Mouse (Mus musculus) adrenal gland, adult 18-20 months (tissue): ENCODE measurements around the gene Prn. TPM values are rescaled to one million over a fixed set of nuclear protein-coding genes. Genes with fewer than 3 reads are reported as not detected.

Experiments
- DNase-seq, 2 experiments: peaks; one replicate each; pipeline ENCODE4 v3.0.0; 2021 to 2022; ENCODE audit warnings: low spot score in 2 of 2
- total RNA-seq, 2 experiments: library from RNA; stranded (reverse); gene quantifications; 1 replicate in 1 of 2; 2 replicates in 1 of 2; pipeline ENCODE4 v1.2.3; 2021

Gene Prn
- total RNA-seq, 2 experiments from 2014 or later = not detected

GRCm38 (mm10) chr2:131906266-131906665 is 3.5 kb upstream of the Prn start:
- no peak for DNase-seq

GRCm38 (mm10) chr2:131906846-131907245 is 2.9 kb upstream of the Prn start:
- DNase-seq = peak in 1 of 2 experiments; percentile 24

DNA sequence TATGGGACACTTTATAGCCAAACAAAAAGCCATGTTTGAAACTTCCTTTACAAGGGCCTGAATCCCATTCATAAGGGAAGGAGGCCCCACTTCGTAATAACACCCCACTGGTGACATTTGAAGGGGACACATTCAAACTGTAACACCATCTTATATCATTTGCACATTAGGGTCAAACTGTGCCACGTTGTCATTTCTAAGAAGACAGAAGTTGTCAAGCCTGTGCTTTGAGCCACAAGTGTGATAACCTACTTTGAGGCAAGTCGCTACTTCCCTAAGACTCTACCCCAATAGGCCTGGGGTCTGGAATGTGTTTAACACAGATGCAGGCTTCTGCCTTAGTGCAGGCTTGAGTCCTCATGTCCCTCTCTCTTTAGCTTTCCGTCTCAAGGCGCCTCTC is 2.4 kb upstream of the Prn start:
- no peak for DNase-seq

GRCm38 (mm10) chr2:131908351-131908861 is 1.4 kb upstream of the Prn start:
- DNase-seq = no peak

GRCm38 (mm10) chr2:131908906-131909305 is 851 bp upstream of the Prn start:
- no peak for DNase-seq

GRCm38 (mm10) chr2:131910847-131911246 is 1.1 kb downstream of the Prn start:
- no peak for DNase-seq

- no peak for DNase-seq
Observed at GRCm38 (mm10) chr2:131911341-131911740, 1.6 kb downstream of the Prn start.

- DNase-seq = no peak
Observed at GRCm38 (mm10) chr2:131912526-131913258, 2.9 kb downstream of the Prn start.

- no peak for DNase-seq
Observed at GRCm38 (mm10) chr2:131932275-131932902, 22.6 kb downstream of the Prn start.

- no peak for DNase-seq
Observed at GRCm38 (mm10) chr2:131933013-131933412, 23.3 kb downstream of the Prn start.

GRCm38 (mm10) chr2:131933598-131933997 is 23.8 kb downstream of the Prn start:
- DNase-seq = no peak

GRCm38 (mm10) chr2:131934243-131934642 is 24.5 kb downstream of the Prn start:
- DNase-seq = no peak

DNA sequence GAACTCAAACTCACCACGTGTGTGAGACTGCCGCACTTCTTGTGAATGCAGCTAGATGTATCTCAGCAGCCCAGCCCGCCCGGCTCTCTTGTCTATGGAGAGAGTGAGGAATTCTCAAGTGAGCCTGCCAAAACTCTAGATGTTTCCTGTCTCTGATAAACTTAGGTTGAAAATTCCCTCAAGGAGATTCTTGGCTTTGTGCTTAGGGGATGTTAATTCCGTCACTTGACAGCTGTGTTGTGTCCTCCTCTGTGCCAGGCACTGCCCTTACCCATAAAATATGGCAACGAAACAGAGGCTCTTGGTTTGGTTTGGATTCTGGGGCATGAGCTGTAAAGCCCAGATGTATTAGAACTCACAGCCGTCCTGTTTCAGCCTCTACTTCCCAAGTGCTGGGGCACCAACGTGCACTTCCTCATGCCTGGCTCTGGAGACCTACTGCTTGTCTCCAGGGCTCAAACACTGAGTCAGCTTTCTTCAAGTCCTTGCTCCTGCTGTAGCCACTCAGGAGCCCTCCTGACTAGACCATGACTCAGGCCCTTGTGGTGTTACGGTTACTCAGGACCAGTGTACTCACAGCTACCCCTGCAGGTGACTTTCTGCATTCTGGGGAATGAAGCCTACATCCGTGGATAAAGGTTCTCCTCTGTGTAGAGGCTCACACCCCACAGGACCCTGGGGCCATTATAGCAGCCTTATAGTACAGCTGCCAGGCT is 25.8 kb downstream of the Prn start:
- DNase-seq = peak; percentile 18 to 25

GRCm38 (mm10) chr2:131936410-131936809 is 26.7 kb downstream of the Prn start:
- no peak for DNase-seq

GRCm38 (mm10) chr2:131939404-131940111 is 29.8 kb downstream of the Prn start:
- DNase-seq = peak; percentile 39 to 58

- DNase-seq = no peak
Observed at GRCm38 (mm10) chr2:131940506-131940905, 30.7 kb downstream of the Prn start.

DNA sequence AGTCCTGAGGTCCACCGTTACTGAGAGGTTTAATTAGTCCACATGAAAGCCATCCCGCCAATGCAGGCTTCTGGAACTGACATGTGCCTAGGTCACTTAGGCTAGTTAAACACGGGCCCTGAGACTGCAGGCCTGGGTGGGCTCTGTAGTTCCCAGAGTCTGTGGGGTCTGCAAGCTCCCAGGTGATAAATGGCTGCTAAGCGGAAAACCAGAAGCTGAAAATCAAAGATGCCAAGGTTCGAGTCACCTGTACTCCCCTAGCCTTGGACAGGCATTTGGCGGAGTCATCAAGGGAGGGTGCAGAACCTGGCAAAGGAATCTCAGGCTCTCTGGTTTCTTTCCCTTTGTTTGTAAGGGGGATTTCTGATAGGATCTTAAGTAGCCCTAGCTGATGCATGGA is 31.7 kb downstream of the Prn start:
- peak in 1 of 2 experiments; percentile 10 for DNase-seq

DNA sequence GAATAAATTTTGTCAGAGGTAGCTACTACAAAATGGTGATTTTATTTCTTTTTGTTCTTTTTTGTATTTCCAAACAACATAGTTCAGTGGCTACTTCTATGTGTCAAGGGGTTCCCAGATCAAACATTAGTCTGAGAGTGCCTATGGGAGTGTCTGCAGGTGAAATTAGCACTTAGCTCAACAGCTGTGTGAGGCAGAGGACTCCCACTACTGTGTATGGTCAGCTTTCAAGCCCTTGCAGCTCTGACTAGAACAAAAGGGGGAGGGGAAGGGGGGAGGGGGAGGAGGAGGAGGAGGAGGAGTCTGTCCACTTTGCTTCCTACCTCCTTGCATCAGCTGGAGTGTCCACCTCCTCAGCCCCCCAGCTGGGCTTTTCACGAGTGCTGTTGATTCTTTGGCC is 34.6 kb downstream of the Prn start:
- peak in 1 of 2 experiments; percentile 4 for DNase-seq

GRCm38 (mm10) chr2:131945225-131945624 is 35.5 kb downstream of the Prn start:
- peak in 1 of 2 experiments; percentile 3 for DNase-seq

GRCm38 (mm10) chr2:131945765-131946164 is 36.0 kb downstream of the Prn start:
- DNase-seq = peak in 1 of 2 experiments; percentile 3

- DNase-seq = peak in 1 of 2 experiments; percentile 14
Observed at GRCm38 (mm10) chr2:131946351-131946750, 36.6 kb downstream of the Prn start.
